Mouse (Mus musculus) mesoderm, embryonic 11.5 days (tissue): ENCODE measurements around the gene Hcls1.

ENCODE experiments used
- DNase-seq: peaks from one replicate; pipeline ENCODE4 v3.0.0-alpha.2; 2012; ENCODE audit warnings: low read depth, low spot score

The Hcls1 gene

DNA sequence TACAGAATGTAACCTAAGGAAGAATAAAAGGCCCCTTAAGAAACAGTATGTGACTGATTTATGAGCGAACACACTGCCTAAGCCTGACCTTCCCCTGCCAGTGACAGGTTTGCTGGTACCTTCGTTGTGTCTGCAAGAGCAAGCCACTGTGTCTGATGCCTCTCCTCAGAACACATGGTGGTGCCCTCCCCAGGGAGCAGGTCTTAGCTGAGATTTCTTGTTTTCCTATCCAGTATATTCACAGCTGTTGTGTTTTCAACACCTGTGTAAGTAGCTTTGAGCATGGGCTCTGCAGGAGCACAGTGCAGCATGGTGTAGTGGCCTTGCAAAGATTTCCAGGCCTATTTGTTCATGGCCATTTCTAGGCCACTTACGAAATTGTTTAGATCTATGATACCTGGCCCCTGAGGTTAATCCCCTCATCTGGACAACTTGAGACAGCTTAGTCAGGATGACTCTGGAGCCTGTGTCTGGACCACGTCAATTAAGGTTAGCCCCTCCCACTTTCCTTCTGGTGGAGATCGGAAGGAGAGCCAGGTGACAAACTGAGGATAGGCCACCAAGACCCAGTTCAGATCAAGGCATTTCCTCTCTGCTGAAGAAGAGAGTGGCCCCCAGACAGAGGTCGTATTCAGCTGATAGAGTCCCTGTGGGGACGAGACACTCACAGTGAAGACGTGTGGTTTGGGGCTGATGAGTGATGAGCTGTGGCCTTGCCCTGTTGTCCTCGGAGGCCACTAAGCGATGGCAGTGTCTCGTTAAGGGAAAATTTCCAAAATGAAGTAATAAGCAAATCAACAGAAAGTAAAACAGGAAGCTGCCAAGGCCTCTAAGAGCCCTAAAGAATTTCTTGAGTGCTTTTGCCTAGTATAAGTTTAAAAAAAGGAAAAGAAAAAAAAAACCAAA is 4.3 kb upstream of the Hcls1 start:
- no peak for DNase-seq

DNA sequence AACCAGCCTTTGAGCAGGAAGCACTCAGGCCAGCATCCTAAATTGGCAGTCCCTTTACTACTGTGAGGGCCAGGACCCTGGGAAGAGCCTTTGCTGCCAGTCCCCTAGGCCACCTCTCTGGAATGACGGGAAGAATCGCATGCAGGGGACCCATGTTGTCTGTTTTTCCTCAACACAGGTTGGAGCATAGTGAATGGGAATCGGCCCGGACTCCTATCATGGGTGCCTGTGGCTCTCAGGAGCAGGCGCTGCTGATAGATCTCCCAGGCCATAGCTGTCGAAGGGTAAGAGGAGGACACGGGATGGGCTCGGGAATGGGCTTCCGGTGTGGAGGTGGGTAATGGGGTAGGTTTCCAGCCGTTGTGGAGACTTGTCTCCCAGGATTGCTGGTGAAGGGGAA is 3.4 kb upstream of the Hcls1 start:
- no peak for DNase-seq

DNA sequence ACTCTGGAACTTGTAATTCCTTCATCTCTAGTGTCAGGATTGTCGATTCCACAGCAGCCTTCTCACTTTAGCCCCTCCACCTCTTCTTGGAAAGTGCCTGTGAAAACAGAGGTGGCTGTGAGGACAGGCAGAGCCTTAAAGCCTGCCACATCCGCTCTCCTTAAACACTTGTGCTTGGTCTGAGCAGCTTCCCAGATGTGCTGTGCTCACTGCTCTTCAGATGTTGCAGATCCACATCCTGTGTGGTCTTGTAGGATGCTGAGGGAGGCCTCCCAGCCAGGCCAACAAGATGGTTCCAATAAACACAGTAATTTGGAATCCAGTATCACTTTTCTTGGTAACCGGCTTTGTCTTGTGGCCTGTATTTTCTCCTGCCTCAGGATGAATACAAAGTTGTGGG is 2.8 kb upstream of the Hcls1 start:
- no peak for DNase-seq

DNA sequence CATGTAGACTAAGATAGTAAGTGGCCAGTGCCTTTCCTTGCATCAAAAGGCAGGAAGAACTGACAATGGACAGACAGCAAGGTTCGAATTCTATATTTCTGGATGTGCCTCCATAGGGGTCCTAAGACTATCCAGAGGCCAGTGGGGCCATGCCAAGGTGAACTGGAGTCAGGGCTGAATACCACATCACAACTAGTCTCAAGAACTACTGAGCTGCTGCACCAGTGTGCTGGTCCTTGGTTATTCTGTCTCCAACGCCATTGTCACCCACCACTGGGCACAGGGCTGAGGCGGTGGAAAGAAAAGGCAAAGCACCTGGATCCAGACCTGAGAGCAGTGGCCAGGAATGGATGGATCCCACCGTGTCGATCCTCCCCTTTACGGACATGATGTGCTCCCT is 2.2 kb upstream of the Hcls1 start:
- no peak for DNase-seq

DNA sequence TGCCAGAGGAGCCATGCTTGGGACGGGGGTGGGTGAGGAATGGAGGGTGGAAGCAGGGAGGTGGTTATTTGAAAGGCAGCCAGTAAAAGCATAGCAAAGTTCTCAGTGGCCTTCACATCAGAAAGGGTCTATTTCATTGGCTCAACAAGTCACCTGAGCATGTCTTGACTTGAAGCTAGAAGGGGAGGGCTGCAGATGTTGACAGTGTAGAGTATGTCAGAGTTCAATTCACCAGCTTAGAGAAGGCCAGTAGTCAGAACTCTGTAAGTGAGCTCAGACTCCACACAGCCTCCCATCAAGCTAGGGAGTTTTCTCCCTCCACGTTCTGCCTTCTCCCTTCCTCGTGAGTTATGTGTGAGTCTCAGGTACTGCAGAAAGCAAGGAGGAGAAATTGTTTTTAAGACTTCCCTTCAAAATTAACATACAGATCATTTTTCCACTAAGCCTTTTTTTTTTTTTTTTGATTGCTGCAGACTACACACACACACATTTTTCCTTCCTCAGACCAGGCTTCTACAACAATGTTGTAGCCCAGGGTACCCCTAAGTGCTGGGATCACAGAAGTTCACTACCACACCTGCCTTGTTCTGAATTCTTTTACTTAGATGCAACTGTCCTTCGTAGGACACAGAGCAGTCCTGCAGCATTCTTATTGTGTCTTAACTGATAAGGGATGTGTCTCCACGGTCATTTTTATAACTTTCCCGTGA is 497 bp upstream of the Hcls1 start:
- no peak for DNase-seq

DNA sequence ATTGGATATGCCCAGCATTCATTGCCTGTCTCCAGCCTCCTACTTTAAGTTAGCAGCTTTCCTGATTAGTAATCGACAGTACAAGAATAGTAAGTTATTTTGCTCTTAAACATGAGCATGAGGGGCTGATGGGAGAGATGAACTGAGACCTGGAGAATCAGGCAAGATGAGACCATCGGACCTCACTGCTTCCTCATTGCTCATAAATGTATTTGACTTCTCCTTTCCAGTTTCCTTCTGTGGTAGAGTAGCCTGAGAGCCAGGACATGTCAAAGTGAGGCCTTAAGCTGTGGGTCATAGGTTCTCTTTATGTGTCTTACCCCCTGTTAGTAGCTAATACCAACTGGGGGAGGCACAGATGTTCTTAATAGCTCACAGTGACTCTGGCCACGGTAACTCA is 1.0 kb downstream of the Hcls1 start:
- DNase-seq: no peak

DNA sequence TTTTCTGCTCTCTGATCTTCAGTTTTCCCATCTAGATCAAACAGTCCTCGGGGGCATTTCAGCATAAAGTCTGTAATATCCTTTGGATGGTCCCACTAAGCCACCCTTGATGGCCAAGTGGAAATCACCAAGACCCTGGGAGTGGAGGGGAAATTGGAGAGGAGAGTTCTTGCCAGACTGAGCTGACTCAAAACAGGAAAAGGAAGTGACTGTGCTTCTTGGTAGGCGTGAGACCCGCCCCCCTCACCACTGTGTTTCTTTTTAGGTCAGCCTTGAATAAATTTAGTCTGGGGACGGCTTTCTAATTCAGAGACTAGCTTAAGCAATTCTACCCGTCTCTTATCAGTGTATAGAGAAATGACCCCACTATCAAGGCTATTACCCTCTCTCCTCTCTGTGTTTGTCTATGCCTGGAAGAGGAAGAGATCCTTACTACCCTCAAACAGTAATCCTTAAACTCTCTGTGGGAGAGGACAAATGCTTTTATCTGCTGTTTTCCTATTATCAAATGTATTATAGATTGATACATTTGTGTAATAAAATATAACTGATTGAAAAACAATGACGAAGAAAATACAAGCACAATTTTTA is 6.4 kb downstream of the Hcls1 start:
- no peak for DNase-seq

DNA sequence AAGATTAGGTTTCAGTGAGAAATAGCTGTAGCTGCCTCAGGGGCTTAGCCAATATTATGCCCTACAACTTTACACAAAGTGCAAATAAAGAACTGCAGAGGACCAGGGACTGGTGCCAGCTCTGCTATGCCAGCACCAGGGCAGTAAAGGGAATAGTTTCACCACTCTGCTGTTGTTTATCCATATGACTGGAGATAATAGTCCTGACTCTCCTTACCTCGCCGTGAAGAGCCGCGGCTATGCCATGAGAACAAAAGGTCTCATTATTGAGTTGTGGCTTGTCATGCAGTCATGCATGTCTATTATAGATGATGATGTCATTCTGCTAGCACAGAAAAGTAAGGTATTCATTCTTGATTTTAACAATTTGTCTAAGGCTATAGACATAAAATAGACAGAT is 7.1 kb downstream of the Hcls1 start:
- DNase-seq: no peak

DNA sequence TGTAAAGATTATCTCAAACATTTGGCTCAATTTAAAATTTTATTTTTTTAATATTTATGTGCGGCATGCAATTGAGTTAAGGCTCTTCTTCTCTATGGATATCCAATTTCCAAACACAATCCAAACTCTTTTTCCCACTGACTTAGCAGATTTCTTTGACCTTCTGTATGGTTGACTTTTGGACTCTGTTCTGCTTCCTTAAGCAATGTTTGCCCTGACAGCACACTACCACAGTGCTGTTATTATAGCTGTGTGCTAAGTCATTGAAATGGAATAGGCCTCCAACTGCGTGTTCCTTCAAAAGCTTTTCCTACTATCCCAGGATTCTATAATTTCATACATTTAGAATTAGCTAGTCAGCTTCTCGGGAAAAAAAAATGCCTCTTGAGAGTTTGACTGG is 8.8 kb downstream of the Hcls1 start:
- no peak for DNase-seq

DNA sequence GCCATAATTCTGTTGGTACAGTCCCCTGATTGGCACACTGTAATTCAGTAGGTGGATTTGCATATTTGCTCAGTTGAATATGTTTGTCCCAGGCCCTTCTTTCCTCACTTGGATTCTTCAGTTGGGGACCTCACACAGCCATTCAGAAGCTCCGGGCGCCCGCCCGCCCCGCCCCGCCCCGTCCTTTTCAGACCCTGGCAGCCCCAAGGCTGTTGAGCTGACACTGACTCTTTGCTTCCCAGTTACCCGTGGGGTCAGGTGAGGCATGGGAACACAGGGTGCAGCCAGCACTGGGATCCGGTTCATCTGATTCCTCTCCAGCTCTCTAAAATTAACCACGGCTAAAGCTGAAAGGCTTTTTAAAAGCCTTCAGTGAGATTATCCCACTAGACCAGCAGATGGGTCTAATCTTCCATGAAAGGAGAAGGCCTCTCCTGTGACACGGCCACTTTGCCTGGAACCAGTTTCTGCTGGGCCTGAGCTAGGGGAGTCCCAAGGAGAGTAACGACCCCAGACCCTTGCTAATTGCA is 10.2 kb downstream of the Hcls1 start:
- DNase-seq: no peak

DNA sequence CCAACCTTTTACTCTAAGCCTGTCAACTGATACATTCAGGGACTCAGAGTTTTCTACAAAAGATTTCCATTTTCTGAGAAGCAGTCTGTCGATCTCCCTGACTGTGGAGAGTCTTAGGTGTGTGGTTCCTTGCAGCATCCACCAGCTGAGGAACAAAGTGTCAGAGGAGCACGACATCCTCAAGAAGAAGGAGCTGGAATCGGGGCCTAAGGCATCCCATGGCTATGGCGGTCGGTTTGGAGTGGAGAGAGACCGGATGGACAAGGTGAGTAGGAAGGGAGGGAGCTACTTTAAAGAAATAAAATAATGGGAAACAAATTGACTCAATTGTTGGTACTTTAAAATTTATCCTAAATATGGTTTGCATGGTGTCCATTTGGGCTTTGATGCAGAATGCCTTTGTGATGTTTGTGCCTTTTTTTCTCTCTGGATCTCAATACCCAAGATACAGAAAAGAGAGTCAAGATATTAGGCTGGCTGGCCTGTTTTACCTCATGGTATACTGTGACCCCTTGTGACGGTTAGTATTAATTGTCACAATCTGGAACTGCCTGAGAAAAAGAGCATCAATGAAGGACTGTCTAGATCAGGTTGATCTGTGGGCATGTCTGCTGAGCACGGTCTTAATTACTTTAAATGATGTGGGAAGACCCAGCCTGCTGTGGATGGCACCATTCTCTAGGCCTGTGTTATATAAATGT is 11.8 kb downstream of the Hcls1 start:
- no peak for DNase-seq

DNA sequence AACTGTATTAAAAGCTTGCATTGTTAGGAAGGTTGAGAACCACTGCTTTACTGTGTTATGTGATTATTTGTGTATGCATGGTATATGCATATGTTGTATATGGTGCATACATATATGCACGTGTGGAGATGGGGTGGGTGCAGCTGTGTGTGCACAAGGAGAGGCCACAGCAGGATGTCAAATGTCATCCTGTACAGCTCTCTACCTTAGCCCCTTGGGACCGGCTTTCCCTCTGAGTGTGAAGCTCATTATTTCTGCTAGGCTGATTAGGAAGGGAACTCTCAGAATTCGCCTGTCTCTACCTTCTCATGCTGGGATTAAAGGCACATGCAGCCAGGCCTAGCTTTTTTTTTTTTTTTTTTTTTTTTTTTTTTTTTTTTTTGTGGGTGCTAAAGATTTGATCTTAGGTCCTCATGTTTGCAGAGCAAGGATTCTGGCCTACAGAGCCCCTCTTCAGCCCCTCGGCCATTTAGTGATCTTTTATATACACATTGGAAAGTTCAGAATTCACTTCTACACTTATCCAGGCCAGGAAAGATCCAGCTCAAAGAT is 12.9 kb downstream of the Hcls1 start:
- DNase-seq: no peak

DNA sequence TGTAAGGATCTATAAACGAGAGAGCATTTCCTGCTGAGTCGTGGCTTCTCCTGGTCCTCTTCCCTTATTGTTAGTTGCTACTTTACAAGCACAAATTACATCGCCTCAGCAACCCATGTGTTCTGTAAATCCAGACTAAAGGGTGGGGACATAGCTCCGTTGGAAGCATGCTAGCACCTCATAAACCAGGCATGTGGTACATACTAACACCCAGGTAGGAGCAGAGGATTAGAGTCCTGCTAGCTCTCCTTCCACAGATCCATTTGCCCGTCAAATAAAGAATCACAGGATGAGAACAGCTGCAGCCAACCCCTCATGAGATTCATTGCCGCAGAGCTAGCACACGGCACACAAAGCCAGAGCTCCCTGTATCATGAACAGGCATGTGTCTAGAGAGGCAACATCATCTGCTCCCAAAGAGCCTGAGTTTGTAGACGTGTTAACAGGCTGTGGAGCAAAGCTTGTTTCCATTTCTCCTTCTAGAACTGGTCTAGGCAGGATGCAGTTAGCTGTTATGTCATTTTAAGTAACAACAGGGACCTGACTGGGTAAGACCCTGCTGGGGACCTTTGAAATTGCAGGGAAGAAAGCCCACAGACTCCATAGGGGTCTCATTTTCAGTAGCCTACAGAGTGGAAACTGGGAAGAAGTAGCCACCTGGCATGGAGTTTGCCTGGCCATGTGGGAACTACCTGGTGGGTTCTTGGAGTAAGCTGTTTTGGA is 15.0 kb downstream of the Hcls1 start:
- no peak for DNase-seq

DNA sequence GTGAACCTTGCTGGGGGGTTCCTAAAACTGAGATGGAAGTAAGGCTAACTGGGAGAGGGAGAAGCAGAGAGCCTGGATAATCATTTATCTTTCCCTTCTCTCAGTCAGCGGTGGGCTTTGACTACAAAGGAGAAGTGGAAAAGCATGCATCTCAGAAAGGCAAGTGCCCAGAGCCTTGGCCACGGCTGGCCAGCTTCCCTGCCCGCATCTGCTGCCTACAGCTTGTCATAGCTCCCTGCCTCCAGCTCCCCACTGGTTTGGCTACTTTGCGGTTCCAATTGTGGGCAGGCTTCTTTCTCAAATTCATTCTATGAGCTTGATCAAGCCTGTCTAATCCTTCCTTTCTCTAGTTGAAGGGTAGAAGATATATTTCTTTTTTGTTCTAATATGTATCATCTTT is 16.2 kb downstream of the Hcls1 start:
- no peak for DNase-seq

DNA sequence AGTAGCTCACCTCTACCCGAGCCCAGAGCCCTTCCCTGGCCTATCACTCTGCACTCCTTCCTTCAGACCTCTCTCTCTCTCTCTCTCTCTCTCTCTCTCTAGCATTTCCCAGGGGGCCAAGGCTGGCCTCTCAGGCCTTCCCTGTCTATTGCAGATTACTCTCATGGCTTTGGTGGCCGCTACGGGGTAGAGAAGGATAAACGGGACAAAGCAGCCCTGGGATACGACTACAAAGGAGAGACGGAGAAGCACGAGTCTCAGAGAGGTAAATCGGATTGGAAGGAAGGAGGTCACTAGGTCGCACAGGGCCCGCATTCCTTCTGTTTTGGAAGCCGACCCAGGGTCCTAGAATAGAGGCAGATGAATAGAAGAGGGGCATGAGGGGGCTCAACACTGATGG is 20.3 kb downstream of the Hcls1 start:
- no peak for DNase-seq

DNA sequence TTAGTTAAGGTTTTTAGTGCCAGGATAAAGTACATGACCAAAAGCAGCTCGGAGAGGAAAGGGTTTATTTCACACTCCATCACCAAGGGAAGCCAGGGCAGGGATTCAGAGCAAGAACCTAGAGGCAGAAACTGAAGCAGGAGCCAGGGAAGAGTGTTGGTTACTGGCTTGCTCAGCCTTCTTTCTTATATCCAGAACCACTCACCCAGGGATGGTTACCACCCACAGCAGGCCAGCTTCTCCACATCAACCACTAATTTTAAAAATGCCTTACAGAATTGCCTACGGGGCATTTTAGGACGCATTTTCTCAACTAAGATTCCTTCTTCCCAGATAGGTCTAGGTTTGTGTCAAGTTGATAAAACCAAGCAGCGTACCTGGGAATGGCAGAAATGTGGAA is 28.6 kb downstream of the Hcls1 start:
- no peak for DNase-seq

DNA sequence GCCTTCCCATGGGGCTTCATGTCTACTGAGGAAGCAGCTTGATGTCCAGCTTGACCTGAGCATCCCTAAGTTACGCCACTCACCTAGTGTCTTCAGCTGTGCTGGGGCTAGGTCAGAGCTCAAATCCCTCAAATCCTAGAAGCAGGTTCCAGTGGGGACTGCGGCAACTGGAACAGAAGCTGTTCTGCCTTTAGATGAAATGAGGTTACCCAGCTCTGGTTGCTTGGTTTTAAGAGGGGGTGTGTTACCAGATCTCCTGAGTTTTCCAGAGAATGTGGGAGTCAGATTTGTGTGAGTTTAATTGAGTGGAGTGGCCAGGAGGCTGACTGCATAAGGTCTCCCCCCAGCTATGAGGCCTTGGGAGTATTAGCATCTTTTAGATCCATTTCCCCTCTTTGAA is 44.3 kb downstream of the Hcls1 start:
- DNase-seq: no peak

DNA sequence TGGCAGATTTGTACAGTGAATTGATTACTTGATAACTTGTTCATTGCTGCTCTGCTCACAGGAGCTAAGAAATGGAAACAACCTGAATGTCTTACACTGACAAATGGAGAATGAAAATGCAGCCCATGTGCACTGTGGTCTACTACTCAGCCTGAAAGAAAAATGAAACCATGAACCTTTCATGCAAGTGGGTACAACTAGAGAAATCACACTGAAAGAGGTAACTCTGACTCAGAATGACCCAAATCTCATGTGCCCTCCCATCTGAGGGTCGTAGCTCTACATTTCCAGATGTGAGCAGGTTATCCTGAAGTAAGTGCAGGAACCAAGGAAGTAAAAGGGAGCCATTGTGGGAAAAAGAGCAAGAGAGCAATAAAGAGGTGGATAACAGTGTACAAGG is 49.0 kb downstream of the Hcls1 start:
- DNase-seq: no peak

DNA sequence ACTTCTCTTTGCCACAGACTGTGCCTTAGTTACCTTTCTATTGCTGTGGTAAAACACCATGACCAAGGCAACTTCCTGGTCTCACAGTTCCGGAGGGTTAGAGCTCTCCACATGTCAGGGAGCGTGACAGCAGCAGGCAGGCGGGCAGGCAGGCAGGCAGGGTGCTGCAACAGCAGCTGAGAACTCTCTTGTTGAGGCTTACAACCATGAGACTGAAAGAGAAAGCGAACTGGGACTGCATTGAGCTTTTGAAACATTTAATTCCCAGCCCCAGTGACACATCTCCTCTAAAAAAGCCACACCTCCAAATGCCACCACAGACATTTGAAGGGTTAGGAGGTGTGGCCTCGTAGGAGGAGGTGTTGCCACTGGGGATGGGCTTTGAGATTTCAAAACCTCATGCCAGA is 50.9 kb downstream of the Hcls1 start:
- no peak for DNase-seq

DNA sequence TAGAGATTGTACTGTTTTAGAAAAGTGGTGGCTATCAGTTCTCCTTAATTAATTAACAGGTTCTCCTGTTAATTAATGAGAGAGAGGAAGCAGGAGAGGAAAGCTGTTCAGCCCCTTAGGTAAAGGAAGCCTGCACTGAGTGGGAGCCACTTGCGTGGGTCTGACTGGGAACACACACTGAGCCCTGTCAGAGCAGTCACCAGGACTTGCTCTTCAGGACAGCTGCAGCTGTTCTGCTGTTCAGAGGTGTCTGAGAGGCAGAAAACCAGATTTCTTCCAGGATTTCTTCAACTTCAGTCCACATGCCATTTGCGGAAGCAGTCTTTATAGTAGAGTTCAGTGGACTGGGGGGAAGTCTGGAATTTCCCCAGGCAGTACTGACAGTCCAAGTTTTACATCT is 52.6 kb downstream of the Hcls1 start:
- no peak for DNase-seq

DNA sequence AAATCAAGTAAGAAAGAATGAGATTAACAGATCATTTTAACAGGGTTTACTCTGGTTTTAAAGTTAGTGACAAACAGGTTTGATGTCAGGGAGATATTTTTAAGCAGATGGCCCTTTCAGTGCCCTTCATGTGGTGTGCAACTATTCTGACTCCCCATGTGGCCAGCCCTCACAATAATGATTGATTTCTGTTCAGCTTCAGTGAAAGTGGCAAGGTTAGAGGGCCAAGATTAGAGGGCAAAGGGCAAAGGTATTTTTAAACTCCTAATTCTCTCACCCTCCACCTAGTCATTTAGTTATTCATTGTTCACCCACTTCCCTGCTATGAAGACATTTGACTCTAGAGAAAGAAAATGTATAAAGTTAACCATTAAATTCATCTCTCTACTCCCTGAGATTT is 53.3 kb downstream of the Hcls1 start:
- DNase-seq: no peak
